Mouse (Mus musculus) cerebellum, adult 9-11 months (tissue): ENCODE data around the gene Bag2.
"Not testable (repeated sequence)": the region's sequence is repeated elsewhere in the genome, so short reads cannot be mapped to it uniquely, and the experiment has no call there.

Experiments
- DNase-seq: peaks from one replicate; pipeline ENCODE4 v3.0.0; 2022

The Bag2 gene

GRCm38 (mm10) chr1:33749109-33749508 lies 8.5 kb downstream of the Bag2 start:
- no peak for DNase-seq

DNA sequence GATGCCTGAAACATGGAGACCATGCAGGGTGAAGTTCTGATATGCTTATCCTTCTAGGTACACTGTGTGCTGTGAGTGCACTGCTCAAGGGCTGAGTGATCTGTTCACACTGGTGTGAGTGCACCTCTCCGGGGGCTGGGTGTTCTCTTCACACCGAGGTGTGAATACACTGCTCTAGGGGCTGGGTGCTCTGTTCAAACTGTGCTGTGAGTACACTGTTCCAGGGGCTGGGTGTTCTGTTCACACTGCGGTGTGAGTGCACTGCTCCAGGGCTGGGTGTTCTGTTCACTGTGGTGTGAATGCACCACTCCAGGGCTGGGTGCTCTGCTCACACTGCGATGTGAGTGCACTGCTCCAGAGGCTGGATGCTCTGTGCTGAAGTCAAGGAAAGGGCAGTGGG lies 11.7 kb downstream of the Bag2 start:
- DNase-seq: no peak

- not testable (repeated sequence) for DNase-seq
Observed at GRCm38 (mm10) chr1:33744815-33745214, 12.8 kb downstream of the Bag2 start.

DNA sequence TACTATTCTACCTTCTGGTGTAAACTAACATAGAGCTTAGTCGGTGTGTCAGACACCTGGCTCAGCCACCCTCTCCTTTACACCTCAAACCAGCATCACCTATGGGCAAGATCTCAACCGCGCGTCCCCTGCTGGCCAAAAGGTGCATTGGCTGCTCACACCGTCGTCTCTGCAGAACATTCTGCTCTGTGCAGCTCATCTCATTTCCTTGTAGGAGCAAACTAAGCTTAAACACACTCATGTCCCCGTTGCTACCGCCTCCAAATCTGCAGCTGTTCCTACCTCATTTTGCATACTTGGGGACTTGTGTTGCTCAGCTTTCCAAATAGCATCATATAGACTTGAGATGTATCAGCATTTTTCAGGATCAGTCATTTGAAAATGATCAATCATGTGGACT lies 14.7 kb downstream of the Bag2 start:
- DNase-seq: no peak

- peak; percentile 69 for DNase-seq
Observed at GRCm38 (mm10) chr1:33739302-33739701, 18.3 kb downstream of the Bag2 start.

DNA sequence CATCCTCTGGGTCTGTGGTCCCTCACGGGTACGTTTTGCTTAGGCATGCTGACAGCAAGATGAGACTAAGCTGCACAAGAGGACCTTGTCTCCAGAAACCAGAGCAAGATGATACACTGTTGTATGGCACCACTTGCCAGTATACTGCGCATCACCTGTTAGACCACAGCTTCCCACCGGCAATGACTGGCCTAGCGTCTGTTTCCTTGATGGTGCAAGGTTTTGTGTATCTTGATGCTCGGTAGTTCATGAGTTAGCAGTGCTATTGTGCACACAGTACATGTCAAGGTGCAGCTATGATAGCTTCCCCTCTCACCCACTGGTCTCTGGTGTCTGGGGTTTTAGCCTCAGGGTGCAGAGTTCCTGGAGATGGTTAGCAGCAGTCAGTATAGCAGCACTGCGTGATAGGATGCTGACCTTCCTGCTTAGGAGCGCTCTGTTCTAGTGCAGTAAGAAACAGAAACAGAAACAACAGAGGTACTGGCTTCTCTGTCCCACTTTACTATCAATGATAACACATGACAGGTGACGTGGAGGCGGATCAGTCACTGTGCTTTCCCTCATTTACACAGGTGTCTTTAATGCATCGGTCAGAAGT lies 18.8 kb downstream of the Bag2 start:
- no peak for DNase-seq

GRCm38 (mm10) chr1:33738281-33738680 lies 19.3 kb downstream of the Bag2 start:
- no peak for DNase-seq

DNA sequence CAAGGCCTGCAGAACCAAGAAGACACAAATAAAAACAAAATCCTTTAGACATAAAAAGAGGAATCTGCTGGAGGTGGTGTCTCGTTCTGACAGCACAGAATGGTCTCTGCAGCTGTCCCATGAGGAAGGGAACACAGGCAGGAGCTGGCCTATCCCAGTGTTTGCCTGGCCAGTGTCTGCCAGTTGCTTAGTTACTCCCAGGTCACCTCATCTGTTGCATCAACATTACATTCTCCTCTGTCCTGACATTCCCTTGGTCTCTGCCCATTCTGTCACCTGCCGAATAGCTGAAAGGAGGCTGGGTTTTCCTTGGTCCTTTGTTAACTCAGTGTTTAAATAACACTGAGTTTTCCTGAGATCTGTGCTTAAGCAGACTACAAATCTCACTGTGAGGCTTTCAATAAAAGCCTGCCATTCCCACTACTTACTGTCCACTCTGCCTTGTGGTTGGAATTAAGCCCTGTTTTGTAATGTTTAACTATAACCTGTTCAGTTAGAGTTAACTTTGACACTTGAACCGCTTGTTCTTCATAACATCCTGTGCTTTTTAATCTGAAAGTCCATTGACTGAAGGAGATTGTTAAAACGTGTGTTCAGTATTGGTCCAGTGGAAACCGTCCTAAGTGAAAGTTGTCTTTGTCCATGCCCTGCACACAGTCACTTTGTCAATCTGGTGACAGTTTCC lies 23.5 kb downstream of the Bag2 start:
- no peak for DNase-seq

DNA sequence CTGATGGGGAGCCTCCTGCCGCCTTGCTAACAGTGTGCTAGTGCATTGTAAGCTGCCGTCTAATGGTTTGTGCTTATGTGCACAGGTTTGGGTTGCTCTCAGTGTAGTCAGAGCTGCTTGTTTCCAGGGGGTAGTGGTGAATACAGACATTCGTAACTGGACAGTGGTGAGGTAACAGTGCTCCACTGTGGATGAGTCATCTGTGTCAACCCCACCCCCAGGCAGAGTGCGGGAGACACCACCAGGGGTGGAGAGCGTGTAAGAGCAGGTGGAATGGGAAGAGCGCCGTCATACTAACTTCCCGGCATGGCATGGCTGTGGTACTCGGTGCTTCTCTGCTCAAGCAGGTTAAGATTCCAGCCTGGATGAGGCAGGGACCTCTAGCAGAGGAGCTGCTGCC lies 24.6 kb downstream of the Bag2 start:
- DNase-seq: no peak

- no peak for DNase-seq
Observed at GRCm38 (mm10) chr1:33725086-33725485, 32.5 kb downstream of the Bag2 start.

DNA sequence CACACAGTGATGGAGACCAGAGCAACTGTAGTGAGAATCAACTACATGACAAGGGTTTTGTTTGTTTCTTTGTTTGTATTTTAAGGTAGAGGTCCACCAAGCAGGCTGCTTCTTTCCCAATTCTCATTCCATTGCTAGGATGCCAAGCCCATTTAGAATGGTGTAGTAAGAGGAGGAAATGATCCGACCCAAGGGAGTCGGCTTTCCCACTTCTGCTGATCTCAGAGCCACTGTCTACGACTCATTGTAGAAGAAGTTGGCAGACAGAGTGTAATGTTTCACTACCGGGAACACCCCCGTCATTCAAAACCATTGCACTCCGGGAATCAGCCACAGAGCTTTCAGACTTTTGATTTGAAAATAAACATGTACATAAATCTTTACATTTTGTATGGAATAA lies 33.1 kb downstream of the Bag2 start:
- DNase-seq: no peak

- DNase-seq: no peak
Observed at GRCm38 (mm10) chr1:33721020-33721419, 36.6 kb downstream of the Bag2 start.

DNA sequence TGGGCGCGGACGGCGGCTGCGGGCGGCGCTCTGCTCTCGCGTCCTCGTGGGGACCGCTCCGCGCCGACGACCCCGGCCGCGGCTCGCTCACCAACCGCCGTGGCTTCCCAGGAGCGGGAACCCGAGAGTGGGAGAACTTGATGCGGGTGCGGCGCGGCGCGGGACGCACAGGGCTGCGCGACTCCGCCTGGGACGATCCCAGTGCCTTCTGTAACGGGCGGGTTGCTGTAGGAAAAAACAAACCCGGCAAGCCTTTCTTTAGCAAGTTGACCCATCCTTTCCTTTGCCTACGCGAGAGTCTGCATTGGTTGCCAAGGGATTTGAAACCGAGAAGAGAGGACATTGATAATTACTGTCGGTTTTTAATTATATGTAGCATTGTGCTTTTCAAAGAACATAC lies 37.4 kb downstream of the Bag2 start:
- no peak for DNase-seq

GRCm38 (mm10) chr1:33719733-33720225 lies 37.8 kb downstream of the Bag2 start, which contains the start of gene Rab23:
Gene Rab23, plus strand, starts transcription at chr1:33719887.
- peak; percentile 92 for DNase-seq

- DNase-seq: no peak
Observed at GRCm38 (mm10) chr1:33717636-33718035, 40.0 kb downstream of the Bag2 start.

GRCm38 (mm10) chr1:33714796-33715195 lies 42.8 kb downstream of the Bag2 start:
- no peak for DNase-seq

GRCm38 (mm10) chr1:33712026-33712425 lies 45.6 kb downstream of the Bag2 start:
- DNase-seq: no peak

DNA sequence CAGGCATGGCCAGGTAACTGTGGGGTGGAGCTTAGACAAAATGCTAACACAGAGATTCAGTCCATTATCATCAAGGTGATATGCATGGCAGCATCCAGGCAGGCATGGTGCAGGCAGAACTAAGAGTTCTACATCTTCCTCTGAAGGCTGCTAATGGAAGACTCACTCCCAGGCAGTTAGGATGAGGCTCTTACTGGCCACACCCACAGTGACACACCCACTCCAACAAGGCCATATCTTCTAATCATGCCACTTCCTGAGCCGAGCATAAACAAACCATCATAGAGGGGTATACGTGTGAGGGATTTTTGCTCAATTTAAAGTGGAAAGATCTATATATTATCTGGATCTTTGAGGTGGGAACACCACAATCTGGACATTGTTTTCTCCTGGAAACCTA lies 48.0 kb downstream of the Bag2 start:
- no peak for DNase-seq

GRCm38 (mm10) chr1:33701244-33701643 lies 56.4 kb downstream of the Bag2 start:
- no peak for DNase-seq

DNA sequence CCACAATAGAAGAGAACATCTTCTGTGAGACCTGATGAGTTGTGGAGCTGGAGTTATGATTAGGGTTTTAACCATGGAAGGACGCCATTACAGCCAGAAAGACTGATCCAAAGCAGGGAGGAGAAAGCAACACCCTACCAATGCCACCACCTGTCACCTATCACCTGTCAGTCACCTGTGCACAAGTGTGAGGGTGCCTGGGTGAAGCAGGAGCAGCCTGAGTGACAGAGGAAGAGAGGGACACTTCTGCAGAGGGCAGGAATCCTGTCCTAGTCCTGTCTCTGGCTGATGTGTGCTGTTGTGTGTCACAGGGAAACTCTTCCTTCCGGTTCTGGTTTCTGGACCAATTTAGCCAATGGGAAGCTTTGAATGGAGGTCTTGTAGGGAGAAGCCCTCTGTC lies 61.6 kb downstream of the Bag2 start:
- no peak for DNase-seq
